Mouse (Mus musculus): ENCODE measurements around the gene Ddx4. TPM values are rescaled to one million over a fixed set of nuclear protein-coding genes. Genes with fewer than 3 reads are reported as not detected.

The Ddx4 gene
- 2.3 and 2.5 TPM in 2 replicates for polyA plus RNA-seq (2012; rRNA removed)

GRCm38 (mm10) chr13:112652205-112652604, at the start of gene Ddx4:
Gene Ddx4 (minus strand): TSS chr13:112652475.
- Histone ChIP-seq H3K4me3 (ENCODE audit: insufficient read depth, low read length) (no peak within 1 kb of the TSS), H3K27ac (ENCODE audit: insufficient read depth, low read length) (no peak within 1 kb of the TSS), H3K4me1 (ENCODE audit: control insufficient read depth, insufficient read depth, low read length) (no peaks in the 10 kb centered on the region)
- no peak for TF ChIP-seq CTCF (IDR thresholded peaks at IDR 0.05; ENCODE audit: extremely low read depth, insufficient read depth, low read length)
- no peak for TF ChIP-seq POLR2A (IDR thresholded peaks at IDR 0.05; ENCODE audit: extremely low read depth, insufficient read depth, low read length)

- TF ChIP-seq POLR2A (IDR thresholded peaks at IDR 0.05; ENCODE audit: extremely low read depth, insufficient read depth, low read length) (no peak), CTCF (IDR thresholded peaks at IDR 0.05; ENCODE audit: extremely low read depth, insufficient read depth, low read length) (no peak)
- Histone ChIP-seq H3K4me3 (ENCODE audit: insufficient read depth, low read length) (no peak overlapping the region), H3K4me1 (ENCODE audit: control insufficient read depth, insufficient read depth, low read length) (no peaks in the 10 kb centered on the region), H3K27ac (ENCODE audit: insufficient read depth, low read length) (no peak overlapping the region)
Observed at GRCm38 (mm10) chr13:112701256-112701655, 49.0 kb upstream of the Ddx4 start.

- H3K4me3 ChIP-seq (ENCODE audit: insufficient read depth, low read length), result no peak overlapping the region
- H3K4me1 ChIP-seq (ENCODE audit: control insufficient read depth, insufficient read depth, low read length), result no peaks in the 10 kb centered on the region
- H3K27ac ChIP-seq (ENCODE audit: insufficient read depth, low read length), result no peak overlapping the region
- TF ChIP-seq CTCF (IDR thresholded peaks at IDR 0.05; ENCODE audit: extremely low read depth, insufficient read depth, low read length) (no peak), POLR2A (IDR thresholded peaks at IDR 0.05; ENCODE audit: extremely low read depth, insufficient read depth, low read length) (no peak)
Observed at GRCm38 (mm10) chr13:112695526-112696240, 43.4 kb upstream of the Ddx4 start.

- Histone ChIP-seq H3K27ac (ENCODE audit: insufficient read depth, low read length) (no peak overlapping the region), H3K4me3 (ENCODE audit: insufficient read depth, low read length) (no peak overlapping the region), H3K4me1 (ENCODE audit: control insufficient read depth, insufficient read depth, low read length) (no peaks in the 10 kb centered on the region)
- TF ChIP-seq POLR2A (IDR thresholded peaks at IDR 0.05; ENCODE audit: extremely low read depth, insufficient read depth, low read length), result no peak
Observed at GRCm38 (mm10) chr13:112692870-112693553, 40.7 kb upstream of the Ddx4 start.

- TF ChIP-seq CTCF (IDR thresholded peaks at IDR 0.05; ENCODE audit: extremely low read depth, insufficient read depth, low read length), result no peak
- TF ChIP-seq POLR2A (IDR thresholded peaks at IDR 0.05; ENCODE audit: extremely low read depth, insufficient read depth, low read length), result no peak
- no peak overlapping the region for H3K4me3 ChIP-seq (ENCODE audit: insufficient read depth, low read length)
- no peak overlapping the region for H3K27ac ChIP-seq (ENCODE audit: insufficient read depth, low read length)
- H3K4me1 ChIP-seq (ENCODE audit: control insufficient read depth, insufficient read depth, low read length), result no peaks in the 10 kb centered on the region
Observed at GRCm38 (mm10) chr13:112686155-112686554, 33.9 kb upstream of the Ddx4 start.

GRCm38 (mm10) chr13:112683970-112684369, 31.7 kb upstream of the Ddx4 start:
- no peak overlapping the region for H3K4me3 ChIP-seq (ENCODE audit: insufficient read depth, low read length)
- H3K4me1 ChIP-seq (ENCODE audit: control insufficient read depth, insufficient read depth, low read length), result no peaks in the 10 kb centered on the region
- no peak for TF ChIP-seq CTCF (IDR thresholded peaks at IDR 0.05; ENCODE audit: extremely low read depth, insufficient read depth, low read length)
- H3K27ac ChIP-seq (ENCODE audit: insufficient read depth, low read length), result no peak overlapping the region

- TF ChIP-seq POLR2A (IDR thresholded peaks at IDR 0.05; ENCODE audit: extremely low read depth, insufficient read depth, low read length), result no peak
- TF ChIP-seq CTCF (IDR thresholded peaks at IDR 0.05; ENCODE audit: extremely low read depth, insufficient read depth, low read length), result no peak
- Histone ChIP-seq H3K4me3 (ENCODE audit: insufficient read depth, low read length) (no peak overlapping the region), H3K4me1 (ENCODE audit: control insufficient read depth, insufficient read depth, low read length) (no peaks in the 10 kb centered on the region), H3K27ac (ENCODE audit: insufficient read depth, low read length) (no peak overlapping the region)
Observed at GRCm38 (mm10) chr13:112683312-112683711, 31.0 kb upstream of the Ddx4 start.

GRCm38 (mm10) chr13:112678154-112678553, 25.9 kb upstream of the Ddx4 start:
- Histone ChIP-seq H3K4me1 (ENCODE audit: control insufficient read depth, insufficient read depth, low read length) (no peaks in the 10 kb centered on the region), H3K27ac (ENCODE audit: insufficient read depth, low read length) (no peak overlapping the region), H3K4me3 (ENCODE audit: insufficient read depth, low read length) (no peak overlapping the region)
- TF ChIP-seq POLR2A (IDR thresholded peaks at IDR 0.05; ENCODE audit: extremely low read depth, insufficient read depth, low read length) (no peak), CTCF (IDR thresholded peaks at IDR 0.05; ENCODE audit: extremely low read depth, insufficient read depth, low read length) (no peak)

- H3K4me1 ChIP-seq (ENCODE audit: control insufficient read depth, insufficient read depth, low read length), result no peaks in the 10 kb centered on the region
- TF ChIP-seq POLR2A (IDR thresholded peaks at IDR 0.05; ENCODE audit: extremely low read depth, insufficient read depth, low read length) (no peak), CTCF (IDR thresholded peaks at IDR 0.05; ENCODE audit: extremely low read depth, insufficient read depth, low read length) (peak; percentile 82)
- H3K27ac ChIP-seq (ENCODE audit: insufficient read depth, low read length), result no peak overlapping the region
Observed at GRCm38 (mm10) chr13:112673899-112674447, 21.7 kb upstream of the Ddx4 start.

GRCm38 (mm10) chr13:112672797-112673196, 20.5 kb upstream of the Ddx4 start:
- TF ChIP-seq POLR2A (IDR thresholded peaks at IDR 0.05; ENCODE audit: extremely low read depth, insufficient read depth, low read length), result no peak
- TF ChIP-seq CTCF (IDR thresholded peaks at IDR 0.05; ENCODE audit: extremely low read depth, insufficient read depth, low read length), result no peak
- H3K4me1 ChIP-seq (ENCODE audit: control insufficient read depth, insufficient read depth, low read length), result no peaks in the 10 kb centered on the region
- H3K27ac ChIP-seq (ENCODE audit: insufficient read depth, low read length), result no peak overlapping the region
- no peak overlapping the region for H3K4me3 ChIP-seq (ENCODE audit: insufficient read depth, low read length)

More at GRCm38 (mm10) chr13:112673899-112674447, 21.7 kb upstream of the Ddx4 start:
- H3K4me3 ChIP-seq (ENCODE audit: insufficient read depth, low read length), result no peak overlapping the region
